Mouse (Mus musculus) left cerebral cortex, adult 8-10 months (tissue): ENCODE data around the gene Olfr1054. TPM values are rescaled to one million over a fixed set of nuclear protein-coding genes. Genes with fewer than 3 reads are reported as not detected.
"Not testable (repeated sequence)": the region's sequence is repeated elsewhere in the genome, so short reads cannot be mapped to it uniquely, and the experiment has no call there.

ENCODE experiments used
- DNase-seq, 2 experiments: peaks; one replicate each; pipeline ENCODE4 v3.0.0; 2022; ENCODE audit warnings: low spot score in 2 of 2
- total RNA-seq, 4 experiments: library from RNA; stranded (reverse); gene quantifications; 2 replicates each; pipeline ENCODE4 v1.2.4; 2022

Gene Olfr1054
- total RNA-seq = not detected

GRCm38 (mm10) chr2:86335333-86335732 lies at the start of gene Olfr1054:
TSS of gene Olfr1054 (minus strand) at chr2:86335433.
- DNase-seq = no peak

- no peak for DNase-seq
Measured at GRCm38 (mm10) chr2:86378293-86378692, 43.1 kb upstream of the Olfr1054 start, which contains the start of gene Olfr1057. TSS of gene Olfr1057 (minus strand) at chr2:86378393.

- not testable (repeated sequence) for DNase-seq
Measured at GRCm38 (mm10) chr2:86366342-86366741, 31.1 kb upstream of the Olfr1054 start.

- no peak for DNase-seq
Measured at GRCm38 (mm10) chr2:86362369-86362768, 27.1 kb upstream of the Olfr1054 start, which contains the start of gene Olfr1056. TSS of gene Olfr1056 (minus strand) at chr2:86362469.

GRCm38 (mm10) chr2:86351751-86352150 lies 16.5 kb upstream of the Olfr1054 start:
- DNase-seq = not testable (repeated sequence)

- no peak for DNase-seq
Measured at GRCm38 (mm10) chr2:86350184-86350583, 15.0 kb upstream of the Olfr1054 start, which contains the start of gene Olfr1055. TSS of gene Olfr1055 (minus strand) at chr2:86350284.

- no peak for DNase-seq
Measured at GRCm38 (mm10) chr2:86315184-86315583, 20.0 kb downstream of the Olfr1054 start, which contains the start of gene Olfr1053. TSS of gene Olfr1053 (minus strand) at chr2:86315284.

- no peak for DNase-seq
Measured at GRCm38 (mm10) chr2:86292155-86292554, 43.1 kb downstream of the Olfr1054 start, which contains the start of gene Olfr1052. TSS of gene Olfr1052 (plus strand) at chr2:86292455.

Other genes starting within 250 kb of the Olfr1054 start
- not detected for gene Olfr1037, start 248.0 kb downstream of the Olfr1054 start, total RNA-seq
- gene Olfr1039, start 199.5 kb downstream of the Olfr1054 start, total RNA-seq = not detected
- gene Olfr1040, start 188.7 kb downstream of the Olfr1054 start, total RNA-seq = not detected
- not detected for gene Olfr1042, start 173.6 kb downstream of the Olfr1054 start, total RNA-seq
- not detected for gene Olfr1043, start 167.9 kb downstream of the Olfr1054 start, total RNA-seq
- gene Olfr1044, start 157.6 kb downstream of the Olfr1054 start, total RNA-seq = not detected
- gene Olfr52, start 149.8 kb downstream of the Olfr1054 start, total RNA-seq = not detected
- not detected for gene Olfr1045, start 132.4 kb downstream of the Olfr1054 start, total RNA-seq
- not detected for gene Olfr1046, start 116.1 kb downstream of the Olfr1054 start, total RNA-seq
- not detected for gene Olfr1047, start 104.0 kb downstream of the Olfr1054 start, total RNA-seq
- gene Olfr1048, start 95.1 kb downstream of the Olfr1054 start, total RNA-seq = not detected
- gene Olfr1049, start 77.1 kb downstream of the Olfr1054 start, total RNA-seq = not detected
- not detected for gene Olfr1051, start 56.3 kb downstream of the Olfr1054 start, total RNA-seq
- not detected for gene Olfr1052, start 43.0 kb downstream of the Olfr1054 start, total RNA-seq
- gene Olfr1053, start 20.1 kb downstream of the Olfr1054 start, total RNA-seq = not detected
- gene Olfr1055, start 14.9 kb upstream of the Olfr1054 start, total RNA-seq = not detected
- not detected for gene Olfr1056, start 27.0 kb upstream of the Olfr1054 start, total RNA-seq
- gene Olfr1057, start 43.0 kb upstream of the Olfr1054 start, total RNA-seq = not detected
- gene Olfr1058, start 53.1 kb upstream of the Olfr1054 start, total RNA-seq = not detected
- gene Olfr1061, start 78.6 kb upstream of the Olfr1054 start, total RNA-seq = not detected
- gene Olfr1062, start 91.3 kb upstream of the Olfr1054 start, total RNA-seq = not detected
- not detected for gene Olfr1065, start 115.2 kb upstream of the Olfr1054 start, total RNA-seq
- gene Olfr1066, start 120.8 kb upstream of the Olfr1054 start, total RNA-seq = not detected
- not detected for gene Olfr228, start 152.0 kb upstream of the Olfr1054 start, total RNA-seq
- gene Olfr1076, start 173.0 kb upstream of the Olfr1054 start, total RNA-seq = not detected
- not detected for gene Olfr1079, start 207.0 kb upstream of the Olfr1054 start, total RNA-seq
- not detected for gene Olfr1080, start 222.8 kb upstream of the Olfr1054 start, total RNA-seq